16 mouse cellular contexts compared by ENCODE assay signal in the genomic region with DNA sequence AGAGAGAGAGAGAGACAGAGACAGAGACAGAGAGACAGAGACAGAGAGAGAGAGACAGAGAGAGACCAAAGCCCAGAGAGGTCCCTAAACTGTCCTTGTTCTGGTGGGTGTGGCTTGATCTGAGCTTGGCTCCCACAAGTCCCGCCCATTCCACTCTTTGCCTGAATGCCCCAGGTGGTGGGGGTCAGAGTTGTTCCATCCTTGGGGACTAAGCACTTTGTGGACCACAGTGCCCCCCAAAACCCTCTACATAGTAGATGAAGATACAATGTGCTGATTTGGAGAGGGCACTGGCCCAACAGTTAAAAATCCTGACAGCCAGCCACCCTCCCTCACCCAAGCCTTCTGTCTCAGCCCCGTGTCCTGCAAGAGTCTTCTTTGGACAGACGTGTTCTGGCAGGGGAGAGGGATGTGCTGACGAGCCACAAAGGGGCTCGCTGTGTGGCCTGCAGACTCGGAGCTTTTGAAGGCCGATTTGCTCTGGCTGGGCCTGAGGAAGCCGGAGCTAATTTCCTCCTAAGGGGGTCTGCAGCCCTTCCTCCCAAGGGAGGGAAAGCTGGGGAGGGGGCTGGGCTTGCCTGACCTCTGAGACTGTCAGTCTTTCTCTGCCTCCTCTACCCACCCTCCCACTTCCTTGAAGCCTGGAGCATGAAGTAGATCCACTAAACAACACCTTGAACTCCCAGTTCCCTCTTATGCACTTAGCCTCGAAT. TPM values are rescaled to one million over a fixed set of nuclear protein-coding genes. Genes with fewer than 3 reads are reported as not detected.
DNase-seq lines count a peak whose midpoint lies in the region; ATAC-seq and TF ChIP-seq lines count a peak whose summit lies in the region.
"Had no signal": no experiment of that assay in that cellular context is flagged by ENCODE, and none has a peak within 500 bp of the region (broad histone marks: within the 10 kb centered on the region; RNA-seq: fewer than 3 reads in every experiment).

No protein-coding gene starts in this region.

- peaks cover 28% of the 10 kb centered on the region for H3K27me3 ChIP-seq in hindbrain, embryonic 11.5 days (ENCODE audit: control insufficient read depth, insufficient read depth, low read length)
- H3K27me3 ChIP-seq in hindbrain, embryonic 14.5 days (ENCODE audit: control insufficient read depth, insufficient read depth, low read length) = peaks cover 46% of the 10 kb centered on the region
- H3K27me3 ChIP-seq in hindbrain, embryonic 16.5 days (replicated peaks; ENCODE audit: control insufficient read depth, insufficient read depth, low read length) = peaks cover 10% of the 10 kb centered on the region
- H3K27me3 ChIP-seq in neural tube, embryonic 12.5 days (replicated peaks) = peaks cover 70% of the 10 kb centered on the region
- H3K27me3 ChIP-seq: lung, embryonic 15.5 days had no signal

- H3K4me3 ChIP-seq in hindbrain, embryonic 11.5 days (ENCODE audit: low read depth, low read length) = no peak overlapping the region
- H3K4me3 ChIP-seq in hindbrain, embryonic 14.5 days (replicated peaks; ENCODE audit: low read length) = no peak overlapping the region
- no peak overlapping the region for H3K4me3 ChIP-seq in hindbrain, embryonic 16.5 days (ENCODE audit: low read length)
- H3K4me3 ChIP-seq in neural tube, embryonic 12.5 days = no peak overlapping the region
- H3K4me3 ChIP-seq: forebrain, embryonic 13.5 days; heart, embryonic 12.5 days; limb, embryonic 13.5 days; lung, embryonic 15.5 days had no signal

- TF ChIP-seq CTCF in brain, embryonic 14.5 days (IDR thresholded peaks at IDR 0.05; ENCODE audit: borderline replicate concordance, extremely low read depth, insufficient read depth, insufficient read length) = no peak

- H3K36me3 ChIP-seq in hindbrain, embryonic 11.5 days (ENCODE audit: control insufficient read depth, insufficient read depth, low read length) = no peaks in the 10 kb centered on the region
- H3K36me3 ChIP-seq in hindbrain, embryonic 14.5 days (replicated peaks; ENCODE audit: control insufficient read depth, insufficient read depth) = no peaks in the 10 kb centered on the region
- H3K36me3 ChIP-seq in hindbrain, embryonic 16.5 days (ENCODE audit: control insufficient read depth, insufficient read depth, low read length) = no peaks in the 10 kb centered on the region
- H3K36me3 ChIP-seq in neural tube, embryonic 12.5 days = no peaks in the 10 kb centered on the region
- H3K36me3 ChIP-seq: G1E; heart, embryonic 12.5 days; limb, embryonic 13.5 days; lung, embryonic 15.5 days had no signal

- H3K9me3 ChIP-seq in hindbrain, embryonic 11.5 days (ENCODE audit: control insufficient read depth, low read length) = no peaks in the 10 kb centered on the region
- H3K9me3 ChIP-seq in hindbrain, embryonic 14.5 days (ENCODE audit: control insufficient read depth, low read length) = no peaks in the 10 kb centered on the region
- no peaks in the 10 kb centered on the region; the same call in 1 of the 2 replicates for H3K9me3 ChIP-seq in hindbrain, embryonic 16.5 days (ENCODE audit: control insufficient read depth, low read length)
- no peaks in the 10 kb centered on the region for H3K9me3 ChIP-seq in neural tube, embryonic 12.5 days
- H3K9me3 ChIP-seq: G1E; limb, embryonic 13.5 days; lung, embryonic 15.5 days had no signal

- H3K4me2 ChIP-seq in hindbrain, embryonic 11.5 days (replicated peaks; ENCODE audit: low read depth, low read length) = no peak overlapping the region
- no peak overlapping the region for H3K4me2 ChIP-seq in hindbrain, embryonic 14.5 days (replicated peaks)
- no peak overlapping the region for H3K4me2 ChIP-seq in hindbrain, embryonic 16.5 days (ENCODE audit: low read length)
- H3K4me2 ChIP-seq in neural tube, embryonic 12.5 days (replicated peaks) = 0 out of 2 replicates have a peak overlapping the region, but pooled peaks have one; percentile 10
- H3K4me2 ChIP-seq: forebrain, embryonic 13.5 days; heart, embryonic 12.5 days; limb, embryonic 13.5 days; lung, embryonic 15.5 days had no signal

- peak; percentile 75 for ATAC-seq in hindbrain, embryonic 11.5 days (ENCODE audit: low FRiP score)
- ATAC-seq in hindbrain, embryonic 14.5 days (ENCODE audit: low FRiP score) = no peak
- peak; percentile 61; the same call in 1 of the 2 replicates for ATAC-seq in hindbrain, embryonic 16.5 days
- ATAC-seq in neural tube, embryonic 12.5 days (ENCODE audit: low FRiP score, low read depth) = peak; percentile 64; the same call in 1 of the 2 replicates
- ATAC-seq: forebrain, embryonic 13.5 days had no signal

- peaks cover 2% of the 10 kb centered on the region; the same call in 1 of the 2 replicates for H3K4me1 ChIP-seq in hindbrain, embryonic 11.5 days (replicated peaks; ENCODE audit: control insufficient read depth, insufficient read depth, low read length)
- H3K4me1 ChIP-seq in hindbrain, embryonic 14.5 days (replicated peaks; ENCODE audit: control insufficient read depth, insufficient read depth, low read length) = peaks cover 7% of the 10 kb centered on the region; the same call in 1 of the 2 replicates
- H3K4me1 ChIP-seq in hindbrain, embryonic 16.5 days (ENCODE audit: control insufficient read depth, insufficient read depth, low read depth, low read length) = peaks cover 5% of the 10 kb centered on the region
- peaks cover 27% of the 10 kb centered on the region for H3K4me1 ChIP-seq in neural tube, embryonic 12.5 days
- H3K4me1 ChIP-seq: heart, embryonic 12.5 days had no signal

- H3K27ac ChIP-seq in hindbrain, embryonic 11.5 days (ENCODE audit: low read depth, low read length) = peak overlapping the region; percentile 24; the same call in 1 of the 2 replicates
- H3K27ac ChIP-seq in hindbrain, embryonic 14.5 days = no peak overlapping the region
- no peak overlapping the region for H3K27ac ChIP-seq in hindbrain, embryonic 16.5 days (ENCODE audit: low read depth, low read length)
- no peak overlapping the region for H3K27ac ChIP-seq in neural tube, embryonic 12.5 days
- H3K27ac ChIP-seq: forebrain, embryonic 13.5 days; limb, embryonic 13.5 days; lung, embryonic 15.5 days had no signal

- TF ChIP-seq POLR2A in brain, embryonic 14.5 days (IDR thresholded peaks at IDR 0.05; ENCODE audit: borderline replicate concordance, extremely low read depth, insufficient read depth, insufficient read length, poor library complexity, severe bottlenecking) = no peak

- no peak overlapping the region for H3K9ac ChIP-seq in hindbrain, embryonic 11.5 days (ENCODE audit: low read depth, low read length)
- H3K9ac ChIP-seq in hindbrain, embryonic 14.5 days = no peak overlapping the region
- peak overlapping the region; percentile 22; the same call in 1 of the 2 replicates for H3K9ac ChIP-seq in hindbrain, embryonic 16.5 days (ENCODE audit: low read depth, low read length)
- no peak overlapping the region for H3K9ac ChIP-seq in neural tube, embryonic 12.5 days
- H3K9ac ChIP-seq: forebrain, embryonic 13.5 days; heart, embryonic 12.5 days; limb, embryonic 13.5 days; lung, embryonic 15.5 days had no signal

- peak; percentile 57 for DNase-seq in hindbrain, embryonic 11.5 days (ENCODE audit: low spot score)
- DNase-seq in hindbrain, embryonic 14.5 days (ENCODE audit: low spot score) = no peak
- DNase-seq in brain, embryonic 14.5 days (ENCODE audit: low read depth) = peak; percentile 47
- DNase-seq in frontal cortex, postnatal 10 days (ENCODE audit: low spot score in 2 of 2) = no peak
- DNase-seq in testis, postnatal 14 days (ENCODE audit: low spot score) = no peak
- DNase-seq in lung, postnatal 10 days = no peak
- DNase-seq: cerebellum, adult 11 months; kidney, postnatal 10 days; thymus, postnatal 14 days had no signal

- WGBS in hindbrain, embryonic 11.5 days = 2% methylated on average over 8 of the region's 9 CpGs
- WGBS in hindbrain, embryonic 14.5 days = 4% methylated on average over 9 of the region's 9 CpGs
- 9% methylated on average over 9 of the region's 9 CpGs for WGBS in hindbrain, embryonic 16.5 days
- WGBS in neural tube, embryonic 12.5 days = under 1% methylated on average over 9 of the region's 9 CpGs

RNA-seq across cellular contexts. Expression of a gene that starts 29.3 kb away (rescaled TPM):
- polyA plus RNA-seq in hindbrain, embryonic 11.5 days (2014; fragmentation: Nextera tagmentation; extraction: Ambion mirVana) = 6.7 and 7.2 TPM in 2 replicates
- polyA plus RNA-seq in hindbrain, embryonic 14.5 days (2014; fragmentation: Nextera tagmentation; extraction: Ambion mirVana) = 41.6 TPM in 2 replicates
- 72.0 and 92.8 TPM in 2 replicates for polyA plus RNA-seq in brain, embryonic 14.5 days (2012; rRNA removed)
- polyA plus RNA-seq in hindbrain, embryonic 16.5 days (2015; fragmentation: Nextera tagmentation; extraction: Ambion mirVana) = 164 and 193 TPM in 2 replicates
- polyA plus RNA-seq in neural tube, embryonic 12.5 days (2016; fragmentation: Nextera tagmentation; extraction: Ambion mirVana) = 48.4 and 56.5 TPM in 2 replicates

RNA-seq across cellular contexts. Expression of a gene that starts 40.1 kb away (rescaled TPM):
- polyA plus RNA-seq in hindbrain, embryonic 11.5 days (2014; fragmentation: Nextera tagmentation; extraction: Ambion mirVana) = 2.1 and 2.5 TPM in 2 replicates
- polyA plus RNA-seq in hindbrain, embryonic 14.5 days (2014; fragmentation: Nextera tagmentation; extraction: Ambion mirVana) = not detected in 2 replicates
- 0.07 and 0.43 TPM in 2 replicates for polyA plus RNA-seq in brain, embryonic 14.5 days (2012; rRNA removed)
- not detected in 2 replicates for polyA plus RNA-seq in hindbrain, embryonic 16.5 days (2015; fragmentation: Nextera tagmentation; extraction: Ambion mirVana)
- polyA plus RNA-seq in neural tube, embryonic 12.5 days (2016; fragmentation: Nextera tagmentation; extraction: Ambion mirVana) = 7.5 and 10.9 TPM in 2 replicates
- polyA plus RNA-seq: G1E; heart, embryonic 12.5 days; limb, embryonic 13.5 days; lung, embryonic 15.5 days had no signal

RNA-seq across cellular contexts. Expression of a gene that starts 58.1 kb away (rescaled TPM):
- 9.2 and 11.0 TPM in 2 replicates for polyA plus RNA-seq in hindbrain, embryonic 11.5 days (2014; fragmentation: Nextera tagmentation; extraction: Ambion mirVana)
- 14.5 and 14.6 TPM in 2 replicates for polyA plus RNA-seq in hindbrain, embryonic 14.5 days (2014; fragmentation: Nextera tagmentation; extraction: Ambion mirVana)
- 18.6 and 19.0 TPM in 2 replicates for polyA plus RNA-seq in brain, embryonic 14.5 days (2012; rRNA removed)
- polyA plus RNA-seq in hindbrain, embryonic 16.5 days (2015; fragmentation: Nextera tagmentation; extraction: Ambion mirVana) = 22.9 and 24.3 TPM in 2 replicates
- 14.4 and 15.5 TPM in 2 replicates for polyA plus RNA-seq in neural tube, embryonic 12.5 days (2016; fragmentation: Nextera tagmentation; extraction: Ambion mirVana)

Comparison
In these comparisons a context has a peak if more than half of its experiments do, and no peak if none do; other contexts are left out.
1. DNase-seq: peak in hindbrain, embryonic 11.5 days (single experiment) and brain, embryonic 14.5 days (single experiment); none in hindbrain, embryonic 14.5 days (single experiment), frontal cortex, postnatal 10 days (0 of 2), testis, postnatal 14 days (single experiment) and lung, postnatal 10 days (single experiment).